9 mouse cellular contexts compared by ENCODE assay signal in the genomic region with DNA sequence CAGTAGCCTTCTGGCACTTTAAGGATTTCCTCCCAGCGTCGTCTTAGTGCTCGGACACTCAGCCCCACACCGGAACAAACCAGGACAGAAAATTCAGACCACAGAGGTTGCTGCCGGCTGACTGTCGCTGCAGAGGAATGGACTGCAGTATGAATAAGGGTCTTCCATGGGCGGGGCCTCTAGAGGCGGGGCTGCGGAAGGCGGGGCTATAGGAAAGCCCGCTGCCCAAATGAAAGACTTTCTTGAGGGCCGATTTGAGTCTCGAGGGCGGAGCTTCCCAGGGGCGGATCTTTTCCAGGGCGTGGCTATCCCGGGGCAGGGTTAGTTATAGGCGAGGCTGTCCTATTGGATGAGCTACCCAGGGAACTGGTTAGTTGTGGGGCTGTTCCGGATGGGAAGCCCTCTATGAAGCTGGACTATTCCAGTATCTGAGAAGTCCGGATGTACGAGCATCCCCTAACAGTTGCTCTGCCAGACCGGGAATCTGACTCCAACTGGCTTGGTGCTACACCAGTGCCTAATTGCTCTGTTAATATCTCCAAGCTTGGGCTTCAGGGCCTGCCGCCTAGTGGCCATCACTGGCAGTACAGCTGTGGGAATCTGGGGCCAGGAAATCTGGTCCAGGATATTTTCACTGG. TPM values are rescaled to one million over a fixed set of nuclear protein-coding genes. Genes with fewer than 3 reads are reported as not detected.
DNase-seq lines count a peak whose midpoint lies in the region; ATAC-seq and TF ChIP-seq lines count a peak whose summit lies in the region.
"Had no signal": no experiment of that assay in that cellular context is flagged by ENCODE, and none has a peak within 500 bp of the region (broad histone marks: within the 10 kb centered on the region; RNA-seq: fewer than 3 reads in every experiment).

A gene (minus strand): TSS at position 343 of the 638 bp plus-strand sequence.

- under 1% methylated on average over 23 of the region's 23 CpGs for WGBS in lung, adult 2 months

- peak within 1 kb of the TSS; percentile 45 for H3K4me3 ChIP-seq in layer of hippocampus, adult 2 months
- H3K4me3 ChIP-seq in lung, adult 2 months (replicated peaks; ENCODE audit: extremely low read depth, low read depth, low read length) = peak within 1 kb of the TSS; percentile 61

- no peaks in the 10 kb centered on the region for H3K4me1 ChIP-seq in lung, adult 2 months (ENCODE audit: control insufficient read depth, insufficient read depth, low read length)

- TF ChIP-seq CTCF in layer of hippocampus, adult 2 months (conservative IDR thresholded peaks at IDR 0.05) = peak; percentile 93
- TF ChIP-seq CTCF in lung, adult 2 months (IDR thresholded peaks at IDR 0.05; ENCODE audit: insufficient read depth, low read length) = peak; percentile 89

- peak; percentile 27; the same call in 1 of the 2 replicates for TF ChIP-seq POLR2A in lung, adult 2 months (IDR thresholded peaks at IDR 0.05; ENCODE audit: borderline replicate concordance, extremely low read depth, low read depth, low read length)

- no peak within 1 kb of the TSS for H3K27ac ChIP-seq in layer of hippocampus, adult 2 months

- peak; percentile 92 for DNase-seq in NIH3T3 (ENCODE audit: low read depth)
- DNase-seq in cerebellum, adult 9-10 months = peak; percentile 79
- DNase-seq in heart, postnatal 4 days = peak; percentile 90
- DNase-seq in layer of hippocampus, adult 2 months (ENCODE audit: low spot score in 2 of 2) = peak; percentile 41 to 77
- DNase-seq in lung, adult 2 months = peak; percentile 88
- peak; percentile 67 for DNase-seq in ovary, postnatal 10 days (ENCODE audit: low spot score)
- peak; percentile 25 for DNase-seq in thymus, postnatal 14 days

- peak; percentile 91 for ATAC-seq in frontal cortex, adult (ENCODE audit: low TSS enrichment)

RNA-seq across cellular contexts. Expression of the gene that starts here (rescaled TPM):
- total RNA-seq in heart, postnatal 4 days (2021) = 1 to 10 TPM; 4.2 to 5.3 TPM
- total RNA-seq in layer of hippocampus, adult 2 months (2021) = under 1 TPM; 0.49 to 0.87 TPM
- polyA plus RNA-seq in lung, adult 2 months (2012; rRNA removed) = 1.3 and 3.7 TPM in 2 replicates
- total RNA-seq: neutrophil, adult 5-6 weeks had no signal

Comparison
In these comparisons a context has a peak if more than half of its experiments do, and no peak if none do; other contexts are left out.
1. Peak in DNase-seq and H3K4me3 ChIP-seq in layer of hippocampus, adult 2 months; RNA of the gene not detected or under 1 TPM.
2. DNase-seq: peak in every context shown above with its lines; median percentile 92 in NIH3T3; 90 in heart, postnatal 4 days; 88 in lung, adult 2 months; 79 in cerebellum, adult 9-10 months; 67 in ovary, postnatal 10 days; 59 in layer of hippocampus, adult 2 months; 25 in thymus, postnatal 14 days.